Comparison of ENCODE assay signal across 21 mouse cellular contexts in the genomic region with DNA sequence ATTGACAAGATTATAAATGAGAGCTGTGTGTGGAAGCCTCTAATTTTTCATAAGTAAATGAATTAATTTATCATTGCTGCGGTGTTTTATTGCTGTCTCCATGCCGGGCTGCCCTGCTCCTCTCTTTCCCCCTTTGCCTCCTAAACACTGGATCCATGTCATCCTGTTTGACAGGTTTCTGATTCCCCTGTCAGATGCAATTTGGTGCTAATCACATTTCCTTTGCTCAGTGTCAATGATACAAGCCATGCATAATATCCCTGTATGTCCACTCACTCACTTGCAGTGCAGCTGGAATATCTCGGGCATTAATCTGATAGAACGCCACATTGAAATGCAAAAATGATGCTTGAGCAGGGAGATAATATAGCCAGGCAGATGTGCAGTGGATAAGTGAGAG.
"Had no signal": no experiment of that assay in that cellular context is flagged by ENCODE, and none has a peak within 500 bp of the region (broad histone marks: within the 10 kb centered on the region; RNA-seq: fewer than 3 reads in every experiment).

No protein-coding gene starts in this region.

- ATAC-seq: intestine, embryonic 16.5 days; liver, postnatal 0 days; lung, postnatal 0 days had no signal

- H3K4me1 ChIP-seq: limb, embryonic 12.5 days; limb, embryonic 15.5 days had no signal

- H3K27me3 ChIP-seq: limb, embryonic 12.5 days; limb, embryonic 15.5 days; neural tube, embryonic 13.5 days had no signal

- H3K9me3 ChIP-seq: limb, embryonic 12.5 days; limb, embryonic 15.5 days; neural tube, embryonic 13.5 days had no signal

- H3K36me3 ChIP-seq: limb, embryonic 12.5 days; limb, embryonic 15.5 days; neural tube, embryonic 13.5 days had no signal

- H3K9ac ChIP-seq: limb, embryonic 12.5 days; limb, embryonic 15.5 days; liver, embryonic 14.5 days; liver, postnatal 0 days; lung, embryonic 14.5 days; neural tube, embryonic 13.5 days had no signal

- DNase-seq: kidney, adult 18-20 months; kidney, postnatal 14 days; kidney, postnatal 4 days; left cerebral cortex, postnatal 4 days; liver, postnatal 0 days; right cerebral cortex, adult 18-20 months; right cerebral cortex, postnatal 14 days; right cerebral cortex, postnatal 4 days; thymus, adult 2 months; thymus, postnatal 14 days; thymus, postnatal 4 days had no signal

- H3K4me3 ChIP-seq: limb, embryonic 12.5 days; limb, embryonic 15.5 days; myocyte; neural tube, embryonic 13.5 days had no signal

- H3K27ac ChIP-seq: limb, embryonic 12.5 days; limb, embryonic 15.5 days; liver, embryonic 14.5 days; neural tube, embryonic 13.5 days; stomach, postnatal 0 days had no signal

- H3K4me2 ChIP-seq: limb, embryonic 12.5 days; limb, embryonic 15.5 days; liver, embryonic 11.5 days; lung, embryonic 14.5 days; neural tube, embryonic 13.5 days had no signal
